Mouse (Mus musculus): ENCODE data around the gene Tmem182.

DNA sequence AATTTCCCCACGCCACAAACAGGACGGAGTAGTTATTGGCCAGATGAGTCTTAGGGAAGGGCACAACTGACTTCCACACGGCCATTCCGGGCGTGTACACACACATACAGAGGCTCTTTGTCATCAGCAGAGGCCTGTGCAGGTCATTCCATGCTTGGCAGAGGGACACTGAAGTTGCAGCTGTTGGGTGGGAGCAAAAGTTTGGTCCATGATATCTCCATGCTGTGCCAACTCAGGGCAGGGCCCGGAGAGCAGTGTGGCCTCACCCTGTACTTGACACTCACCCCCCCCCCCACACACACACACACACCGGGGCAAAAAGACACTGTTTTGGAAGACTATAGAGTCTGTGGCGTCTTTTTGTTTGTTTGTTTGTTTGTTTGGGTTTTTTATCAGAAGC is 35.2 kb downstream of the Tmem182 start:
- TF ChIP-seq EP300 (IDR thresholded peaks at IDR 0.05), result no peak
- no peak for TF ChIP-seq CTCF (IDR thresholded peaks at IDR 0.05)
